Mouse (Mus musculus) naive thymus-derived CD4-positive, alpha-beta T cell, adult 2 months (primary cell): ENCODE measurements at regions not wholly inside any gene's neighbourhood (a gene's known extent, or its start where the extent isn't known, plus 50 kb on each side); places are given as distances from the start of the nearest gene placed in this dataset.

Experiments
- DNase-seq: peaks from one replicate; pipeline ENCODE4 v3.0.0-alpha.2; 2011; ENCODE audit warnings: low read depth

DNA sequence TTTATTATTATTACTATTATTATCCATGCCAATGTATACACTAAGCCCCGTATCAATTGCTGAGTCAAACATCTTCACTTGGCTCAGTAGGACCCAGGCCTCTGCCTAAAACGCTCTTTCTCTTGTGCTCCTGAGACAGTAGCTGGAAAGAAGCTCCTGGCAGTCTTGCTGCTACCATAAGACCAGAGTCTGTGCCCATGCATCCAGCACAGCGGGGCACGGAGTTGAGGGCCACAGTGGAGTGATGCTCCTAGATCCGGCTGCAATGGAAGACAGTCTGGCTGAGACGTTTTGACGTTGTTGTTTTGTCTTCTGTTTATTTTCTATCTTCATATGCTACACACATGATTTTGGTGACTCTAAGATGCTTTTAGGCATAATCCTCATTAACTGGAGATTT is 129.1 kb upstream of the Peli2 start:
- no peak for DNase-seq

GRCm38 (mm10) chr14:47992091-47992490 is 128.5 kb upstream of the Peli2 start:
- no peak for DNase-seq

GRCm38 (mm10) chr14:47992851-47993250 is 127.8 kb upstream of the Peli2 start:
- no peak for DNase-seq

- no peak for DNase-seq
Measured at GRCm38 (mm10) chr14:47998936-47999335, 121.7 kb upstream of the Peli2 start.

DNA sequence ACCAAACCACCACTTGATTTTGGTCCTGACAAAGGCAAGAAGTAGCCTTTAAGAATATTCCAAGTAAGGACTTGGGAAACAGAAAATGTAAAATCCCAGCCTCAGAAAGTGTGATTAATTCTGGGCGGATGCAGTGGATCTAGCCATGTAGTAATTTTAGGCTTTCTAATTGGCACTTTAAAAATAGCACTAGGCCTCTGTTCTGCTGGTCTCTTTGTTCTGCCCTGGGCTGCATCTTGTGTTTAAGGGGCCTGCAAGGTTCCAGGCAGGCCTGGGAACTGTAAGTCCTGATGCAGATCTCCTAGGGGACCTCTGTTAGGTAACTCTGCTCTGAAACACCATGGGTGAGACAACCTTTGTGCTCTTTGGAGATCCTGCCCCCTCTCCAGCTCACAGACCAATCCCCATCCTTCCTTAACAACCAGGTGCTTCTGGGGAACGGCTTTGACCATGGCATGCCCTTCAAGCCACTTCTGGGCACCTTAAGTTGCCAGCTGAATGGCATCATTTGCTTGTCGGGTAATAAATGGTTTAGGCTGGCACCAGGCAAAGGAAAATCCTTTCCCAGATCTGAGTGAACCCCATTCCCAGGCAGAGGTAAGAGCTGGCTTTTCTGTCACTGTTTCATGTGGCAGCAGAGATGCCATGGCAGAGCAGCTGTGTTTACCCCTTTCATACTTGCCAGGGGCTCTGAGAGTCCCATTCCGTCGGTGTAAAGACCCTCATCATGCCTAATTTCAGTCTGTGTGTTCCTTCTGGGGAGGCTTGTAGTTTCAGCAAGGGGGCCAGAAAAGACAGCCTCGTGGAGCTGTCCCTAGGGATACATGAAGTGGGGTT is 115.3 kb upstream of the Peli2 start:
- no peak for DNase-seq

DNA sequence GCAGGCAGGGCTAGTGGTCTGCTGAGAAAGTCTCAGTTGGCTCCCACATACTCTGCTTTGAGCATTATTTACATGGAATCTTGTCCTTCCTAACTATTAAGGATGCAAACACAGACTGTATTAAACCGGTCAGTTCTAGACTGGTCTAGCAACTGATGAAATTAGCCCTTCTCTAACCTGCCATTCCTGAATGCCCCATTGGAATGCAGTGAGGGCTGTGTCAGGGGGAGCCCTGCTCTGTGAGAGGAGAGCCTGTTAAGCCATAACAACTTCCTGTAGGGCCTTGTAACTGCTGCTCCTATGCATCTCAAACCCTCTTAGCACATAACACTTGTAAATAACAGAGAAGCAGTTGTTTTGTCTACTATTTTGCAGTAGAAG is 114.7 kb upstream of the Peli2 start:
- DNase-seq: no peak

- no peak for DNase-seq
Measured at GRCm38 (mm10) chr14:48012361-48013215, 108.0 kb upstream of the Peli2 start.

DNA sequence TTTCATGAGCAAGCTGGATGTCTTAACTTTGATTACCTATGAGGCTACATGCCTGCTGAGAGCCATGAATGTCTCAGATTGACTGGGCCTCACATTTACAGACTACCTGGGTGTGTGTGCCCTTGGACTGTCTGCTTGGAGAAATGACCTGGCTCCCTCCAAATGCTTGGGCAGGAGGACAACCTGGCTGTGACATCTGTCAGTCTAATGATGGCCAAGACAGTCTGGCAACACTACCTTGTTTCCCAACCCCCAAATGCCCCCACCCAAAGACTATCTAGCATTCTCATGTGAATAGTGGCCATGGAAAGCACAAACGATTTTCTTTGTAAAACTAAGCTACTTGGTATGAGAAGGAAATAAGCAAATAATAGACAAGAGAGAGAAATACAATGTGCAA is 107.2 kb upstream of the Peli2 start:
- DNase-seq: no peak

- DNase-seq: no peak
Measured at GRCm38 (mm10) chr14:48014776-48015175, 105.8 kb upstream of the Peli2 start.

- DNase-seq: no peak
Measured at GRCm38 (mm10) chr14:48017971-48018370, 102.7 kb upstream of the Peli2 start.

DNA sequence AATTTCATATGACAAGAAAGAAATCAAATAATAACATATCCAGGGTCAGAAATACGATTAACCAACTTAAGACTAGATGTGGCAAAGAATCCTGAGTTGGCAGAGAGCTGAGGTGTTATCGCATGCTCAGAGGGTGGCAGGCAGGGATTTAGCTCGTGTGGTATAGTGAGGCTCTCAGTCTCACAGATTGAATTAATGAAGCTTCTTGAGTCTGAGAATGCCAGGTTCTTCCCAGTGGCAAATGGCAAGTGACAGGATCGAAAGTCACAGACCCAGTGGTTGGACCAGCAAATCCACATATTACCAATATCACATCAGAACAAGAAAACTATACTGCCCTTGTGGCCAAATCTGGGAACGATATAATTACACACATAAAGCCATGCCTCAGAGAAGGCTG is 101.3 kb upstream of the Peli2 start:
- no peak for DNase-seq

DNA sequence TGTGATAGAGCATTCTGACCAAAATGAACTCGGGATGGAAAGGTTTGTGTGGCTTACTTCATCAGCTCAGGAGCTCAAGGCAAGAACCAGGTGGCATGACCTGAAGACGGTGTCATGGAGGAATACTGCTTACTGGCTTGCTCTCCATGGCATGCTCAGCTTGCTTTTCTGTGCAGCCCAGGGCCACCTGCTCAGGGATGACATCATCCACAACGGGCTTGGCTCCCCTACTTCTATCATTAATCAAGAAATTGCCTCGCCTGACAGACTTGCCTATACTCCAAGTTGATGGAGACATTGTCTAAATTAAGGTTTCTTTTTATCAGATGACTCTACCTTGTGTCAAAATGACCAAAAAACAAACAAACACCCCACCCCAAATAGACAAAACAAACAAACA is 98.4 kb upstream of the Peli2 start:
- DNase-seq: no peak

DNA sequence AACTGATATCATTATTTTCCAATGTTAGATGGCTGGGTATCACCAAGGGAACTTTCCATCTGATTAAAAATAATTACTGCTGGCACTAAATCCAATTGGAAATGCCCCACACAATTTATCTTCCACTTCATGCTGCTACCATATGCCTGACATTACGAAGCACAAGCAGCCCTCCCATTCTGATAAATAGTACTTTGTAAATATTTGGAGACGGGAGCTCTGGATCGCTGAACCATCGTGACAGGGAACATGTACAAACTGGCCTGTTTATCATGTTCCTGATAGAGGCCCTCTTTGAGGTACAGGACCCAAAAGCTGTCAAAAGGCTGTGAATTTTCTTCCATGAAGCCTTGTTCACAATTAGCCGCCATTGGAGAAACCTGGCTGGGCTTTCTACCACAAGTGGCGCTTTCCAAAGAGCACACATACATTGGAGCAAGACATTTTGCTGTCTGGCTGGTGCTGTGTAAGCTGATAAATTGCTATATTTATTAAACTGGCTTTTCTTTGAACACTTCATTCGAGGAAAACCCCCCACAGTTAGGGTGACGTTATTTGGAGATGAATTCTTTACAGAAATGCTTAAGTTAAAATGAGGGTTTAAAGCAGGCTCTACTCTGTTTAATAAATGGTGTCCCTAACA is 96.5 kb upstream of the Peli2 start:
- DNase-seq: no peak

DNA sequence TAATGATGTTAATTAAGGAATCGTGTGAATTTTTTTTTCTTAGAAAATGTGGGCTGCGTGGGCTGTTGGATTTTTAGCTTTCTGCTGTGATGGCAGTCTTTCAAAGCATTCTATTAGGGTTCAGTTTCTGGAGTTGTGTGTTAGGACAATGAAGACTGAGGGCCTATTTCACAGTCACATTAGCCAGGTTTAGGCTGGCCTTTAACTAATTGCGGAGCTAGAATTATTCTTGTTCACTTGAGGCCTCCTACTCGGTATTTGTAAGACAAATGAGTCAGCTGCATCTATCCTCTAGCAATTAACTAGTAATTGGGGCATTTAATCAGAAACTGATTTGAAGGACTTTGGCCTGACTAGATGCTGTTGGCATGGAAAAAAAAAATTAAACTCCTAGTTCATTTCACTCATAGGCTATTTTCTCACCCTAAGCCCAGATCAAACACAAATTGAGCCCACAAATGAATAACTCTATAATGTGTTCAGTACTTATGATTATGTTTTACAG is 81.3 kb upstream of the Peli2 start:
- no peak for DNase-seq

- no peak for DNase-seq
Measured at GRCm38 (mm10) chr14:48046094-48046493, 74.5 kb upstream of the Peli2 start.

- no peak for DNase-seq
Measured at GRCm38 (mm10) chr14:48046831-48047230, 73.8 kb upstream of the Peli2 start.

DNA sequence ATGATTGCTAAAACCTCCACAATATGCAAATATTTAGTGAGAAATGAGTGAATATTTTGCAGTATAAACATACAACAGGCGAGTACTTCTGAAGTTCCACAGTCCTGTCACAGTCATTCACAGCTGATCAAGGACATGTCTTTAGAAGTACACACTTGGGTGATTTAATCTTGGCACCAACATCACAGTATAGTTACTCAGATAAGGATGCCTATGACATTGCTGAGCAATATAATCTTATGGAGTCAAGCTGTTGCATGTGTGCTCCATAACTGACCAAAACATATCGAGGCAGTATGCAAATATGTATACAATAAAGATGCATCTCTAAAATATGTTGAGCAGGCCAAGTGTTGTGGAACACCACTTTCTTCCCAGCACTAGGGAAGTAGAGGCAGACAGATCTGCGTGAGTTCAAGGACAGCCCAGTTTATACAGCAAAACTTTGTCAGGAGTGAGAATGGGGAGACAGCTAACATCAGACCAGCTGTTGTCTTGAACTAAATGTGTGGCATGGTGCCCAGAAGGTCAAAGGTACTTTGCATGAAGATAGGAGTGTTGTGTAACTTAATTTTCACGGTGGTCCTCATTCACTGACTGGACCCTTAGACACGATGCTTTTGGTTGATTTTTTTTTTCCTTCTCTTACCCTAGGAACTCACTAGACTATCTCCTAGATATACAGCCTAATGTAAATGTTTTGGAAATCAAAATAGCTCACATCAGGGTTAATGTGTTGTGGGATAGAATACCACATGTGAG is 70.7 kb upstream of the Peli2 start:
- no peak for DNase-seq

DNA sequence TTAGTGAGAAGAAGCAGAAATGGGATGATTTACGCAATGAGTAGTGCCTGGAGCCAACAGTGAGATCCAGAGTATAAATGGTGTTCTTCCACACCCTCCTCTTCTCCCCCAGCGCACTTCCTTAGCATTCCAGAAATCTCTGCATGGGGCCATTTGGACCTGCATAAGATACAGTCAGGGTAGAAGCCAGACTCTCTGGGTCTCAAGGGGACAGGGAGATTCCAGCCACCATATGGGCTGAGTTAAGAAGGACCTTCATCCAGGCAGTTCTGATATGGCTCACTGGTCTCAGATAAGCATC is 70.2 kb upstream of the Peli2 start:
- no peak for DNase-seq

GRCm38 (mm10) chr14:48051971-48052370 is 68.7 kb upstream of the Peli2 start:
- DNase-seq: no peak

- no peak for DNase-seq
Measured at GRCm38 (mm10) chr14:48052405-48052804, 68.2 kb upstream of the Peli2 start.

DNA sequence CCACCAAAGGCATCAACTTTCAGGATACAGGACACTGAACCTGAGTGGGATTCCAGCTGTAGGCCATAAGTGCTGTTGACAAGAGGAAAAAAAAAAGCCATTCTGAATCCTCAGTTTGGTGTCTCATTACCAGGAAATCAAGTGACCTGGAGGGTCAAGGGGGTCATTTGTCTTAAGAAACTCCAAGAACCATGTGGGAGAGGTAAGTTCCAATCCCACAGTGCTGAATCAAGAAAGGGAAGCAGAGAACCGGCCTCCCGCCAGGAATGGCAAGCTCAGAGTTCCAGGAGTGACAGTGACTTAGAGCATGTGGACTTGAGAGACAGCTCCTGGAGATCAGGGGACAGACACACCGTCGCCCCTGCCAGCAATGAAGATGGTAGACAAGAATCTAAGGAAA is 67.5 kb upstream of the Peli2 start:
- no peak for DNase-seq

- no peak for DNase-seq
Measured at GRCm38 (mm10) chr14:48054719-48055118, 65.9 kb upstream of the Peli2 start.
